Comparison of ENCODE assay signal across 8 mouse cellular contexts in genomic region chr9:66465087-66465486, GRCm38 (mm10). TPM values are rescaled to one million over a fixed set of nuclear protein-coding genes. Genes with fewer than 3 reads are reported as not detected.
DNase-seq lines count a peak whose midpoint lies in the region; ATAC-seq lines count a peak whose summit lies in the region.

No protein-coding gene starts in this region.

- DNase-seq in cerebellum, adult 11 months, result peak; percentile 11
- DNase-seq in left cerebral cortex, postnatal 4 days, result peak; percentile 10
- DNase-seq in left cerebral cortex, adult 8-10 months (ENCODE audit: low spot score in 2 of 2), result no peak
- DNase-seq in NIH3T3 (ENCODE audit: low read depth), result peak; percentile 78
- DNase-seq in embryo, embryonic 11 days, result peak; percentile 65
- peak; percentile 61 for DNase-seq in retina, postnatal 1 day
- no peak for DNase-seq in layer of hippocampus, adult 9-10 months (ENCODE audit: low spot score)

- ATAC-seq in cerebellum, adult (ENCODE audit: insufficient number of reproducible peaks, low FRiP score, low TSS enrichment), result no peak

- intact Hi-C loops in left cerebral cortex, postnatal 4 days (cut with DNase I), result no loop called here

RNA-seq across cellular contexts. Expression of gene Fbxl22, which starts 49.3 kb away (rescaled TPM):
- under 1 TPM; 0.24 to 0.46 TPM for total RNA-seq in left cerebral cortex, postnatal 4 days (2021)
- total RNA-seq in left cerebral cortex, adult 8-10 months (2022), result under 1 TPM; 0.17 to 0.34 (median 0.25) TPM

Comparison
In these comparisons a context has a peak if more than half of its experiments do, and no peak if none do; other contexts are left out.
1. DNase-seq: peak in cerebellum, adult 11 months (single experiment), left cerebral cortex, postnatal 4 days (single experiment), NIH3T3 (single experiment), embryo, embryonic 11 days (single experiment) and retina, postnatal 1 day (single experiment); none in left cerebral cortex, adult 8-10 months (0 of 2) and layer of hippocampus, adult 9-10 months (single experiment).